Mouse (Mus musculus): ENCODE data around the gene Glis1. TPM values are rescaled to one million over a fixed set of nuclear protein-coding genes. Genes with fewer than 3 reads are reported as not detected.
"Not testable (repeated sequence)": the region's sequence is repeated elsewhere in the genome, so short reads cannot be mapped to it uniquely, and the experiment has no call there.

The Glis1 gene
- polyA plus RNA-seq, 1 experiment from 2014 or later = 1.7 TPM

DNA sequence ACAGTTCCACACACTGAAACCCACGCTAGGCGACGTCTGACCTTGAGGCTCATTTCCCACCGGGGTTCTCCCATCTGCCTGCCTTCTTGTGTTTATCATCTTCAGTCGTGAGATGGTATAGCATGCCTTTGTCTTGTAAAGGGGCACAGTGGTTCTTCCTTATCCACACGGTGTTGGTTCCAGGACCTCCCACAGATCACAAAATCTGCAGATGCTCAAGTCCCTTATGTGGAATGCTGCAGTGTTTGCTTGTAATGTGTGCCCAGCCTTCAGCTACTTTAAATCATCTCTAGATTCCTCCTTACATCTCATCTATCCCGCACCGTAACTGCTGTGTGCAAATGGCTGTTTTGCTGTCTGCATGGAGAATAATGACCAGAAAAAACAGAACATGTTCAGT, 154.7 kb downstream of the Glis1 start:
- 79% methylated on average over 8 of the region's 8 CpGs for WGBS
- no peaks in the 10 kb centered on the region for H3K4me1 ChIP-seq
- no peaks in the 10 kb centered on the region for H3K36me3 ChIP-seq
- no peak overlapping the region for H3K9ac ChIP-seq
- H3K4me3 ChIP-seq = no peak overlapping the region
- no peaks in the 10 kb centered on the region for H3K9me3 ChIP-seq
- no peak overlapping the region for H3K27ac ChIP-seq
- no peak overlapping the region for H3K4me2 ChIP-seq
- ATAC-seq (ENCODE audit: borderline replicate concordance, extremely low read depth, low FRiP score, low TSS enrichment) = no peak
- H3K27me3 ChIP-seq = no peaks in the 10 kb centered on the region

- no peaks in the 10 kb centered on the region for H3K4me1 ChIP-seq
- no peak overlapping the region for H3K4me3 ChIP-seq
- no peaks in the 10 kb centered on the region for H3K27me3 ChIP-seq
- H3K9ac ChIP-seq = no peak overlapping the region
- no peak overlapping the region for H3K4me2 ChIP-seq
- 0 out of 2 replicates have a peak, but pooled peaks have one; percentile 32 for ATAC-seq (ENCODE audit: borderline replicate concordance, extremely low read depth, low FRiP score, low TSS enrichment)
- H3K27ac ChIP-seq = no peak overlapping the region
- WGBS = 44% methylated on average over 14 of the region's 14 CpGs
- H3K9me3 ChIP-seq = no peaks in the 10 kb centered on the region
- H3K36me3 ChIP-seq = no peaks in the 10 kb centered on the region
Observed at GRCm38 (mm10) chr4:107590805-107591534, 156.6 kb downstream of the Glis1 start.

DNA sequence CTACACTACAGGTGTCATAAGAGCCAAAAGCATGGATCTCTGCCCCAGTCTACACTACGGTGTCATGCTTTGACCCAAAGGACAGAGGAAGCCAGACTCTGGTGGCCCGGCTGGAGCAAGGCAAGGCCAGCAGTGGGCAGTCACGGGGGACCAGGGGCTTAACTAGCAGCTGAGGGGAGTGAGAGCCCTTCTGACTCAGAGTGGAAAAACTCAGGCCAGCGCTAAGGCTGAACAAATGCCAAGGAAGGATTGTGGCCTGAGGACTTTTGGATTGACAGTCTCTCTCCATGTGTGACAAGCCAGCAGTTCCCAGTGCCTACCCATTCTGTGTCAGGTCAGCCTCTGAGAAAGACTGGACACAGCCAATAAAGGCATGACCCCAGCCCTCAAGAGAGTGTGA, 159.0 kb downstream of the Glis1 start:
- Histone ChIP-seq H3K9ac (no peak overlapping the region), H3K27me3 (no peaks in the 10 kb centered on the region), H3K4me3 (no peak overlapping the region), H3K36me3 (no peaks in the 10 kb centered on the region), H3K4me2 (no peak overlapping the region), H3K27ac (no peak overlapping the region), H3K4me1 (peaks cover 11% of the 10 kb centered on the region), H3K9me3 (no peaks in the 10 kb centered on the region)
- 75% methylated on average over 4 of the region's 4 CpGs for WGBS
- ATAC-seq (ENCODE audit: borderline replicate concordance, extremely low read depth, low FRiP score, low TSS enrichment) = no peak

- Histone ChIP-seq H3K4me1 (peaks cover 11% of the 10 kb centered on the region), H3K9ac (no peak overlapping the region), H3K4me3 (no peak overlapping the region), H3K27ac (no peak overlapping the region), H3K9me3 (no peaks in the 10 kb centered on the region), H3K4me2 (no peak overlapping the region), H3K27me3 (no peaks in the 10 kb centered on the region), H3K36me3 (no peaks in the 10 kb centered on the region)
- no peak for ATAC-seq (ENCODE audit: borderline replicate concordance, extremely low read depth, low FRiP score, low TSS enrichment)
- 34% methylated on average over 9 of the region's 9 CpGs for WGBS
Observed at GRCm38 (mm10) chr4:107597226-107597897, 163.0 kb downstream of the Glis1 start.

GRCm38 (mm10) chr4:107597898-107598580, 163.6 kb downstream of the Glis1 start:
- Histone ChIP-seq H3K4me1 (peaks cover 11% of the 10 kb centered on the region), H3K27me3 (no peaks in the 10 kb centered on the region), H3K4me2 (no peak overlapping the region), H3K4me3 (no peak overlapping the region), H3K27ac (no peak overlapping the region), H3K36me3 (no peaks in the 10 kb centered on the region), H3K9me3 (no peaks in the 10 kb centered on the region), H3K9ac (no peak overlapping the region)
- 10% methylated on average over 10 of the region's 10 CpGs for WGBS
- no peak; the same call in 1 of the 2 replicates for ATAC-seq (ENCODE audit: borderline replicate concordance, extremely low read depth, low FRiP score, low TSS enrichment)

DNA sequence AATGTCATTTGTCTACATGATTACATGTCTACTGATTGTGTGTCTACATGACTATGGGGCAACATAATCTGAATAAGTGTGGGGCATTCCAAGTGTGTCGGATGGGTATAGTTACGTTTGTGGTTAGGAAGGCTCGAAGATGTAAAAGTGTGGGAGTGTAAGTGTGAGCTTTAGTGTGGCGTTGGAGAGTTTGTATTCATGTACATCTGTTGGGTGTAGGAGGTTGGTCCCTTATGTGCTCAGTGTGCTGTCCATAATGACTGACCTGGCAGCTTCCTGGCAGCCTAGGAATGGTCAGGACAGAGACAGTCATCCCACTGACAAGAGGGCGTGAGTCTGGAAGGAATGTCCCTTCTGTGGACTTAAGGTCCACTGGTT, 164.2 kb downstream of the Glis1 start:
- 83% methylated on average over 5 of the region's 5 CpGs for WGBS
- H3K27me3 ChIP-seq; H3K36me3 ChIP-seq; H3K27ac ChIP-seq; H3K9me3 ChIP-seq; H3K9ac ChIP-seq; ATAC-seq (ENCODE audit: borderline replicate concordance, extremely low read depth, low FRiP score, low TSS enrichment); H3K4me2 ChIP-seq; H3K4me3 ChIP-seq: not testable (repeated sequence)
- peaks cover 11% of the 10 kb centered on the region for H3K4me1 ChIP-seq

GRCm38 (mm10) chr4:107602284-107602683, 167.9 kb downstream of the Glis1 start:
- no peak for ATAC-seq (ENCODE audit: borderline replicate concordance, extremely low read depth, low FRiP score, low TSS enrichment)
- Histone ChIP-seq H3K4me1 (peaks cover 10% of the 10 kb centered on the region), H3K4me2 (no peak overlapping the region), H3K27ac (no peak overlapping the region), H3K4me3 (no peak overlapping the region), H3K9ac (no peak overlapping the region), H3K27me3 (no peaks in the 10 kb centered on the region), H3K9me3 (no peaks in the 10 kb centered on the region), H3K36me3 (no peaks in the 10 kb centered on the region)
- 71% methylated on average over 7 of the region's 7 CpGs for WGBS

DNA sequence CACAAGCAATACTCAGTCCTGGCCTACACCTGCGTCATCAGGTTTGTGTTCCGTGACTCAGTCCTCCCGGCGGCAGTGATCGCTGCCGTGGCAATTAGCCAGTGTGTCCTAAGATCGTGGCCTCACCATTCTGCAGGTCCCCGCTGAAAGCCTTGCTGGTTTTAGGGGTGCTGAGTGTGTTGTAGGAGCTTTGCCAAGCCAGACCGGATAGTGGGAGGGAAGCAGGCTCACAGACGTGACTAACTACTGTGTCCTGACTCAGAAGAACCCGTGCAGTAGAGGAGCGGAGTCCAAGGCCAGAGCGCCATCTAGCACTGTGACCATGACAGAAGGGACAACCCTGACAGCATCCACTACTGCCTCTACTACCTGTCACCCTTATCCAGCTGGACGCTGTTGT, 168.4 kb downstream of the Glis1 start:
- Histone ChIP-seq H3K4me1 (peaks cover 5% of the 10 kb centered on the region), H3K9me3 (no peaks in the 10 kb centered on the region), H3K9ac (no peak overlapping the region), H3K4me2 (no peak overlapping the region), H3K36me3 (no peaks in the 10 kb centered on the region), H3K4me3 (no peak overlapping the region), H3K27ac (no peak overlapping the region), H3K27me3 (no peaks in the 10 kb centered on the region)
- 71% methylated on average over 14 of the region's 14 CpGs for WGBS
- no peak; the same call in 1 of the 2 replicates for ATAC-seq (ENCODE audit: borderline replicate concordance, extremely low read depth, low FRiP score, low TSS enrichment)

DNA sequence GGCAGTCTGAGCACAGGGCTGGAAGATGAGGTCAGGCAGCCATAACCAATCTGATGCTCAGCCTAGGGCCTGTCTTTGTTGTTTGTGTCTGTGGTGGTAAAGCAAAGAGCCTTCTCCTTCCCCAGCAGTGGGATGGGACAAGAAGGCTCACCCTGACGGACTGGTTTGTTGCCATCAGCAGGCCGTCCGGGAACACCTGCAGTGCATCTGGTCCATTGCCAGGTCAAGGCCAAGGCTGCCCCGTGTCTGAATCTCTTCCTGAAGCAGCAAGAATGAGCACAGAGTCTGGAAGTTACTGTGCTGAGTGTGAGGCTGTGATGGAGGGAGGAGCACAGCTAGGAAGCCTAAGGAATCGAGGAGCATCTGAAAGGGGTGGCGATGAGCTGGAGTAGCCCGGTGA, 168.8 kb downstream of the Glis1 start:
- no peak for ATAC-seq (ENCODE audit: borderline replicate concordance, extremely low read depth, low FRiP score, low TSS enrichment)
- WGBS = 62% methylated on average over 7 of the region's 7 CpGs
- Histone ChIP-seq H3K27me3 (no peaks in the 10 kb centered on the region), H3K9me3 (no peaks in the 10 kb centered on the region), H3K4me1 (peaks cover under 1% of the 10 kb centered on the region), H3K9ac (no peak overlapping the region), H3K27ac (no peak overlapping the region), H3K36me3 (no peaks in the 10 kb centered on the region), H3K4me2 (no peak overlapping the region), H3K4me3 (no peak overlapping the region)

GRCm38 (mm10) chr4:107605964-107606602, 171.7 kb downstream of the Glis1 start:
- H3K36me3 ChIP-seq = no peaks in the 10 kb centered on the region
- H3K9ac ChIP-seq = no peak overlapping the region
- no peaks in the 10 kb centered on the region for H3K4me1 ChIP-seq
- H3K27me3 ChIP-seq = no peaks in the 10 kb centered on the region
- 68% methylated on average over 17 of the region's 17 CpGs for WGBS
- no peak for ATAC-seq (ENCODE audit: borderline replicate concordance, extremely low read depth, low FRiP score, low TSS enrichment)
- H3K4me2 ChIP-seq = no peak overlapping the region
- H3K9me3 ChIP-seq = no peaks in the 10 kb centered on the region
- no peak overlapping the region for H3K4me3 ChIP-seq
- H3K27ac ChIP-seq = no peak overlapping the region

GRCm38 (mm10) chr4:107609775-107610174, 175.4 kb downstream of the Glis1 start:
- ATAC-seq (ENCODE audit: borderline replicate concordance, extremely low read depth, low FRiP score, low TSS enrichment) = no peak
- Histone ChIP-seq H3K9ac (no peak overlapping the region), H3K27ac (no peak overlapping the region), H3K4me1 (no peaks in the 10 kb centered on the region), H3K9me3 (no peaks in the 10 kb centered on the region), H3K27me3 (no peaks in the 10 kb centered on the region), H3K36me3 (no peaks in the 10 kb centered on the region), H3K4me3 (no peak overlapping the region), H3K4me2 (no peak overlapping the region)
- 76% methylated on average over 8 of the region's 8 CpGs for WGBS

Data from lung, embryonic 15.5 days (tissue).